Mouse (Mus musculus): ENCODE results near the gene 4933412E24Rik. TPM values are rescaled to one million over a fixed set of nuclear protein-coding genes. Genes with fewer than 3 reads are reported as not detected.

Gene 4933412E24Rik
- total and polyA plus RNA-seq, 3 experiments = not detected

GRCm38 (mm10) chr15:59975310-59975709, 41.1 kb downstream of the 4933412E24Rik start:
- no peak overlapping the region for H3K4me3 ChIP-seq
- 16% methylated on average over 3 of the region's 3 CpGs for WGBS

GRCm38 (mm10) chr15:59974584-59974983, 41.8 kb downstream of the 4933412E24Rik start:
- Histone ChIP-seq H3K4me3 (no peak overlapping the region), H3K27ac (no peak overlapping the region), H3K27me3 (ENCODE audit: control insufficient read depth, insufficient read depth, low read length) (no peaks in the 10 kb centered on the region), H3K4me1 (ENCODE audit: control insufficient read depth, insufficient read depth, low read length) (no peaks in the 10 kb centered on the region), H3K79me2 (replicated peaks; ENCODE audit: control insufficient read depth, insufficient read depth, low read length) (no peaks in the 10 kb centered on the region), H3K36me3 (ENCODE audit: control insufficient read depth, insufficient read depth, low read length) (no peaks in the 10 kb centered on the region), H3K9ac (ENCODE audit: low read depth, low read length) (no peak overlapping the region)
- 54% methylated on average over 5 of the region's 5 CpGs for WGBS
- no peak for DNase-seq
- no peak for TF ChIP-seq CTCF (IDR thresholded peaks at IDR 0.05)
- intact Hi-C loops (cut with DNase I) = no loop called here

More at GRCm38 (mm10) chr15:59975310-59975709, 41.1 kb downstream of the 4933412E24Rik start:
- H3K9ac ChIP-seq (ENCODE audit: low read depth, low read length) = no peak overlapping the region
- no peaks in the 10 kb centered on the region for H3K27me3 ChIP-seq (ENCODE audit: control insufficient read depth, insufficient read depth, low read length)
- TF ChIP-seq CTCF (IDR thresholded peaks at IDR 0.05) (no peak), EP300 (IDR thresholded peaks at IDR 0.05; ENCODE audit: insufficient read depth, low read depth, low read length) (no peak), POLR2A (IDR thresholded peaks at IDR 0.05; ENCODE audit: insufficient read depth, low read depth, low read length) (no peak)
- H3K36me3 ChIP-seq (ENCODE audit: control insufficient read depth, insufficient read depth, low read length) = no peaks in the 10 kb centered on the region
- intact Hi-C loops (cut with DNase I) = no loop called here
- DNase-seq = no peak
- no peaks in the 10 kb centered on the region for H3K4me1 ChIP-seq (ENCODE audit: control insufficient read depth, insufficient read depth, low read length)
- no peak overlapping the region for H3K27ac ChIP-seq
- no peaks in the 10 kb centered on the region for H3K79me2 ChIP-seq (replicated peaks; ENCODE audit: control insufficient read depth, insufficient read depth, low read length)

- Histone ChIP-seq H3K27ac (no peak overlapping the region), H3K36me3 (ENCODE audit: control insufficient read depth, insufficient read depth, low read length) (no peaks in the 10 kb centered on the region), H3K27me3 (ENCODE audit: control insufficient read depth, insufficient read depth, low read length) (no peaks in the 10 kb centered on the region), H3K9ac (ENCODE audit: low read depth, low read length) (no peak overlapping the region), H3K4me3 (no peak overlapping the region), H3K4me1 (ENCODE audit: control insufficient read depth, insufficient read depth, low read length) (no peaks in the 10 kb centered on the region), H3K79me2 (replicated peaks; ENCODE audit: control insufficient read depth, insufficient read depth, low read length) (no peaks in the 10 kb centered on the region)
- 93% methylated on average over 7 of the region's 7 CpGs for WGBS
- TF ChIP-seq EP300 (IDR thresholded peaks at IDR 0.05; ENCODE audit: insufficient read depth, low read depth, low read length) = no peak
- TF ChIP-seq POLR2A (IDR thresholded peaks at IDR 0.05; ENCODE audit: insufficient read depth, low read depth, low read length) = no peak
- no peak for TF ChIP-seq CTCF (IDR thresholded peaks at IDR 0.05)
- no peak for DNase-seq
- intact Hi-C loops (cut with DNase I) = no loop called here
Observed at GRCm38 (mm10) chr15:59973651-59974519, 42.5 kb downstream of the 4933412E24Rik start.

Measured in heart, adult 2 months (tissue).